26 mouse cellular contexts compared by ENCODE assay signal in genomic region chr5:144853931-144854330, GRCm38 (mm10).
DNase-seq lines count a peak whose midpoint lies in the region; ATAC-seq and TF ChIP-seq lines count a peak whose summit lies in the region.
"Had no signal": no experiment of that assay in that cellular context is flagged by ENCODE, and none has a peak within 500 bp of the region (broad histone marks: within the 10 kb centered on the region; RNA-seq: fewer than 3 reads in every experiment).

No protein-coding gene starts in this region.

- no peak overlapping the region for H3K4me3 ChIP-seq in heart, adult 2 months
- H3K4me3 ChIP-seq in layer of hippocampus, adult 2 months, result no peak overlapping the region
- no peak overlapping the region for H3K4me3 ChIP-seq in E14TG2a.4 (replicated peaks; ENCODE audit: low read length)
- H3K4me3 ChIP-seq in midbrain, embryonic 15.5 days, result no peak overlapping the region
- H3K4me3 ChIP-seq: heart, embryonic 13.5 days; kidney, embryonic 15.5 days; limb, embryonic 15.5 days; liver, embryonic 15.5 days; megakaryocyte, embryonic 14.5 days; myocyte; neural tube, embryonic 13.5 days had no signal

- no peaks in the 10 kb centered on the region for H3K79me2 ChIP-seq in heart, adult 2 months (replicated peaks; ENCODE audit: control insufficient read depth, insufficient read depth, low read length)

- 87% methylated on average over 5 of the region's 5 CpGs for WGBS in heart, adult 2 months
- 90% methylated on average over 5 of the region's 5 CpGs for WGBS in midbrain, embryonic 15.5 days

- peak; percentile 41 for TF ChIP-seq CTCF in heart, adult 2 months (IDR thresholded peaks at IDR 0.05)
- TF ChIP-seq CTCF in layer of hippocampus, adult 2 months (conservative IDR thresholded peaks at IDR 0.05), result peak; percentile 49
- TF ChIP-seq CTCF in E14TG2a.4 (conservative IDR thresholded peaks at IDR 0.05; ENCODE audit: low read length), result peak; percentile 12; the same call in 1 of the 2 replicates

- no peak for TF ChIP-seq EP300 in heart, adult 2 months (IDR thresholded peaks at IDR 0.05; ENCODE audit: insufficient read depth, low read depth, low read length)

- H3K4me1 ChIP-seq in heart, adult 2 months (ENCODE audit: control insufficient read depth, insufficient read depth, low read length), result no peaks in the 10 kb centered on the region
- H3K4me1 ChIP-seq in E14TG2a.4 (replicated peaks; ENCODE audit: low read depth, low read length), result peaks cover 64% of the 10 kb centered on the region
- H3K4me1 ChIP-seq in midbrain, embryonic 15.5 days, result no peaks in the 10 kb centered on the region
- H3K4me1 ChIP-seq: kidney, embryonic 15.5 days; limb, embryonic 15.5 days; liver, embryonic 15.5 days; neural tube, embryonic 13.5 days had no signal

- intact Hi-C loops in heart, adult 2 months (cut with DNase I), result no loop called here
- intact Hi-C loops in heart, postnatal 10 days (cut with DNase I), result no loop called here

- no peak for ATAC-seq in midbrain, embryonic 15.5 days (replicated peaks)
- ATAC-seq: forebrain, embryonic 16.5 days; hindbrain, embryonic 16.5 days had no signal

- no peaks in the 10 kb centered on the region for H3K27me3 ChIP-seq in heart, adult 2 months (ENCODE audit: control insufficient read depth, insufficient read depth, low read length)
- no peaks in the 10 kb centered on the region for H3K27me3 ChIP-seq in E14TG2a.4 (ENCODE audit: insufficient read depth, low read length)
- H3K27me3 ChIP-seq in midbrain, embryonic 15.5 days (replicated peaks), result no peaks in the 10 kb centered on the region
- H3K27me3 ChIP-seq: CH12.LX; heart, embryonic 13.5 days; kidney, embryonic 15.5 days; limb, embryonic 15.5 days; liver, embryonic 15.5 days; megakaryocyte, embryonic 14.5 days; neural tube, embryonic 13.5 days had no signal

- H3K9ac ChIP-seq in heart, adult 2 months (ENCODE audit: low read depth, low read length), result no peak overlapping the region
- H3K9ac ChIP-seq in midbrain, embryonic 15.5 days, result no peak overlapping the region
- H3K9ac ChIP-seq: heart, embryonic 13.5 days; kidney, embryonic 15.5 days; limb, embryonic 15.5 days; liver, embryonic 15.5 days; neural tube, embryonic 13.5 days had no signal

- no peaks in the 10 kb centered on the region for H3K9me3 ChIP-seq in E14TG2a.4 (ENCODE audit: low read length)
- H3K9me3 ChIP-seq in midbrain, embryonic 15.5 days, result no peaks in the 10 kb centered on the region
- H3K9me3 ChIP-seq: heart, embryonic 13.5 days; kidney, embryonic 15.5 days; limb, embryonic 15.5 days; liver, embryonic 15.5 days; megakaryocyte, embryonic 14.5 days; neural tube, embryonic 13.5 days had no signal

- H3K27ac ChIP-seq in heart, adult 2 months, result no peak overlapping the region
- no peak overlapping the region for H3K27ac ChIP-seq in layer of hippocampus, adult 2 months
- no peak overlapping the region for H3K27ac ChIP-seq in midbrain, embryonic 15.5 days
- H3K27ac ChIP-seq: heart, embryonic 13.5 days; kidney, embryonic 15.5 days; limb, embryonic 15.5 days; liver, embryonic 15.5 days; neural tube, embryonic 13.5 days had no signal

- no peak for DNase-seq in heart, adult 2 months
- no peak for DNase-seq in heart, postnatal 10 days
- no peak for DNase-seq in layer of hippocampus, adult 2 months (ENCODE audit: low spot score in 2 of 2)
- no peak for DNase-seq in layer of hippocampus, adult 9-10 months (ENCODE audit: low spot score)
- peak; percentile 67 for DNase-seq in R1 (ENCODE audit: low read depth, low spot score)
- DNase-seq: adrenal gland, postnatal 14 days; B cell, adult 2 months; cerebellum, adult 9-10 months; kidney, adult 11 months; left cerebral cortex, postnatal 4 days; lung, postnatal 10 days; midbrain, embryonic 14.5 days; thymus, adult 18-20 months; thymus, postnatal 36 days had no signal

- no peak for TF ChIP-seq POLR2A in heart, adult 2 months (IDR thresholded peaks at IDR 0.05; ENCODE audit: insufficient read depth, low read depth, low read length)

- no peak overlapping the region for H3K4me2 ChIP-seq in midbrain, embryonic 15.5 days
- H3K4me2 ChIP-seq: heart, embryonic 13.5 days; kidney, embryonic 15.5 days; limb, embryonic 15.5 days; liver, embryonic 15.5 days; neural tube, embryonic 13.5 days had no signal

- no peaks in the 10 kb centered on the region for H3K36me3 ChIP-seq in heart, adult 2 months (ENCODE audit: control insufficient read depth, insufficient read depth, low read length)
- peaks cover 85% of the 10 kb centered on the region for H3K36me3 ChIP-seq in E14TG2a.4 (ENCODE audit: insufficient read depth, low read length)
- peaks cover 48% of the 10 kb centered on the region for H3K36me3 ChIP-seq in midbrain, embryonic 15.5 days (replicated peaks)
